Mouse (Mus musculus): ENCODE results near the gene Eif4g2.

DNA sequence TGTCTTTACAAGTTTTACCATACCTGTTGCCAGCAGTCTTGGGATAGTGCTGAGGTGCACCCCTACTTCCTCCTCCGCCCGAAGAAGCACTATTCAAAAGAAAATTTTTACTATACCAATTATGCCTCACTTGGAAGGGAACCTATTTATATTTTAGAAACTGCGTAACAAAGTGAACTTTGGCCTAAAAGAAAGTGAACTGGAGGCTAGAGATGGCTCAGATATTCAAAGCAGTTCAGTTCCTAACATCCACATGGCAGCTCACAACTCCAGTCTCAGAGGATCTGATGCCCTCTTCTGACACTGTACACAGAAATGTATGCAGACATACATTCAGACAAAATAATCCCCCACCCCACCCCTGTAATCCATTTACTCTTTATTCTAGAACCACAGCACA lies 2.0 kb downstream of the Eif4g2 start:
- TF ChIP-seq GATA1 (IDR thresholded peaks at IDR 0.05; ENCODE audit: borderline replicate concordance, low read length) (no peak), FLI1 (IDR thresholded peaks at IDR 0.05; ENCODE audit: low read length) (no peak)

All from megakaryocyte, embryonic 14.5 days (primary cell).